18 mouse cellular contexts compared by ENCODE assay signal in genomic region chr13:56559841-56560370, GRCm38 (mm10). TPM values are rescaled to one million over a fixed set of nuclear protein-coding genes. Genes with fewer than 3 reads are reported as not detected.
"Had no signal": no experiment of that assay in that cellular context is flagged by ENCODE, and none has a peak within 500 bp of the region (broad histone marks: within the 10 kb centered on the region; RNA-seq: fewer than 3 reads in every experiment).

No protein-coding gene starts in this region.

- DNase-seq: layer of hippocampus, postnatal 36 days; liver, embryonic 13.5 days; thymus, adult 18-20 months; thymus, postnatal 36 days had no signal

- H3K9ac ChIP-seq: liver, embryonic 13.5 days; lung, embryonic 14.5 days; midbrain, embryonic 13.5 days had no signal

- H3K27ac ChIP-seq: left cerebral cortex, adult 2 months; macrophage; midbrain, embryonic 13.5 days had no signal

- H3K9me3 ChIP-seq: liver, embryonic 13.5 days; midbrain, embryonic 13.5 days had no signal

- ATAC-seq: intestine, postnatal 0 days; lung, postnatal 0 days; midbrain, embryonic 13.5 days; midbrain, embryonic 16.5 days had no signal

- H3K4me2 ChIP-seq: liver, embryonic 13.5 days; lung, embryonic 14.5 days; midbrain, embryonic 13.5 days had no signal

- H3K4me3 ChIP-seq: left cerebral cortex, adult 2 months; liver, embryonic 13.5 days; midbrain, embryonic 13.5 days had no signal

- H3K36me3 ChIP-seq: liver, embryonic 13.5 days; midbrain, embryonic 13.5 days had no signal

- H3K27me3 ChIP-seq: liver, embryonic 13.5 days had no signal

RNA-seq across cellular contexts. Expression of gene Lect2, which starts 11.6 kb away (rescaled TPM):
- polyA plus RNA-seq: limb, embryonic 11.5 days; limb, embryonic 14.5 days; lung, embryonic 14.5 days; lung, postnatal 0 days; macrophage; midbrain, embryonic 13.5 days; midbrain, embryonic 16.5 days; neural tube, embryonic 11.5 days; neural tube, embryonic 14.5 days; spleen, adult 2 months; testis, adult 2 months; urinary bladder, adult 2 months had no signal
